Mouse (Mus musculus): Measurements from ENCODE around the gene Camk1d. TPM values are rescaled to one million over a fixed set of nuclear protein-coding genes. Genes with fewer than 3 reads are reported as not detected.

Camk1d gene
- total and polyA plus RNA-seq, 3 experiments: 4.6 to 12.4 (median 4.8) TPM

GRCm38 (mm10) chr2:5288593-5288992 is 425.7 kb downstream of the Camk1d start:
- no peaks in the 10 kb centered on the region for H3K36me3 ChIP-seq (replicated peaks in 1 of 2; ENCODE audit: control insufficient read depth in 1 of 2, insufficient read depth in 1 of 2, low read length in 1 of 2)
- H3K27ac ChIP-seq (ENCODE audit: insufficient read depth, low read depth): no peak overlapping the region
- DNase-seq (ENCODE audit: extremely low read depth): no peak
- no peak overlapping the region for H3K4me3 ChIP-seq (replicated peaks in 1 of 3; ENCODE audit: low read depth in 2 of 3, low read length in 2 of 3, poor library complexity in 1 of 3)
- H3K4me1 ChIP-seq (ENCODE audit: control insufficient read depth in 1 of 2, insufficient read depth in 2 of 2): peaks cover 12 to 31% of the 10 kb centered on the region in 2 experiments
- no peaks in the 10 kb centered on the region for H3K79me2 ChIP-seq (replicated peaks; ENCODE audit: control insufficient read depth, extremely low read depth, insufficient read depth, poor library complexity, severe bottlenecking)
- no peaks in the 10 kb centered on the region for H3K27me3 ChIP-seq (replicated peaks)
- no peak overlapping the region for H3K4me2 ChIP-seq (ENCODE audit: insufficient read depth, low read depth, poor library complexity, severe bottlenecking)
- H3K9ac ChIP-seq (ENCODE audit: insufficient read depth, low read depth): no peak overlapping the region
- dilution Hi-C loops (cut with MboI; ENCODE audit: extremely low pct_ligation_motif_present, extremely low pct_unique_long_range_greater_than_20kb, low sequenced_read_pairs) (no loop called here), in situ Hi-C loops (cut with MboI; ENCODE audit: low pct_ligation_motif_present, low pct_unique_long_range_greater_than_20kb, low sequenced_read_pairs) (no loop called here)
- H3K9me3 ChIP-seq (replicated peaks; ENCODE audit: low read length): peaks cover 5% of the 10 kb centered on the region
- TF ChIP-seq MAZ (IDR thresholded peaks at IDR 0.05; ENCODE audit: low read depth, low read length) (no peak), ZKSCAN1 (IDR thresholded peaks at IDR 0.05; ENCODE audit: borderline replicate concordance, low read depth, low read length) (no peak), IRF4 (IDR thresholded peaks at IDR 0.05; ENCODE audit: low read depth, low read length) (no peak), JUN (IDR thresholded peaks at IDR 0.05; ENCODE audit: insufficient read depth, low read depth, low read length) (no peak), E2F4 (IDR thresholded peaks at IDR 0.05; ENCODE audit: insufficient replicate concordance, low read depth, low read length) (no peak), ZNF384 (IDR thresholded peaks at IDR 0.05; ENCODE audit: low read depth, low read length) (no peak), USF1 (IDR thresholded peaks at IDR 0.05; ENCODE audit: low read depth, low read length) (no peak), RCOR1 (conservative IDR thresholded peaks at IDR 0.05; ENCODE audit: low read depth, low read length) (no peak), ETS1 (conservative IDR thresholded peaks at IDR 0.05; ENCODE audit: low read depth, low read length) (no peak), USF2 (conservative IDR thresholded peaks at IDR 0.05; ENCODE audit: low read depth, low read length) (no peak), NELFE (IDR thresholded peaks at IDR 0.05; ENCODE audit: low read depth, low read length) (no peak), ZC3H11A (IDR thresholded peaks at IDR 0.05; ENCODE audit: low read depth, low read length) (no peak), TBP (conservative IDR thresholded peaks at IDR 0.05; ENCODE audit: low read depth, low read length) (no peak), CHD2 (IDR thresholded peaks at IDR 0.05; ENCODE audit: low read length) (no peak), SMC3 (IDR thresholded peaks at IDR 0.05; ENCODE audit: low read depth, low read length) (no peak)

DNA sequence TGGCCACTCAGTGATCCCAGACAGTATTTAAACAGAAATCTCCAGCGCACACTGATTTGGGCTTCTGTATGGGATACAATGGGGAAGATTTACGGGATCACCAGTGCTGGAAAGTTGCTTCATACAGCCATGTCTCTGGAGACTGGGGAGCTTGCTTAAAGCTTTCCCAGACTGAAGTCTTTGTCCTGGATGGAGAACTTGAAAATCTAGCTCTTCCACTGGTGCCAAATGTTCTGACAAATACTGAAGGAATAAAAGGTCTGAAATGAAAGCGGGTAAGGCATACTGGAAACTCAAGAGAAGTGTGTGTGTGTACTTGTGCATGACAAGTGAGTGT is 427.3 kb downstream of the Camk1d start:
- H3K79me2 ChIP-seq (replicated peaks; ENCODE audit: control insufficient read depth, extremely low read depth, insufficient read depth, poor library complexity, severe bottlenecking): no peaks in the 10 kb centered on the region
- TF ChIP-seq UBTF (IDR thresholded peaks at IDR 0.05; ENCODE audit: low read depth, low read length): 0 out of 2 replicates have a peak, but pooled peaks have one; percentile 4
- TF ChIP-seq PAX5 (IDR thresholded peaks at IDR 0.05; ENCODE audit: low read length): no peak
- TF ChIP-seq CHD2 (IDR thresholded peaks at IDR 0.05; ENCODE audit: low read length): no peak
- no peak for TF ChIP-seq RCOR1 (conservative IDR thresholded peaks at IDR 0.05; ENCODE audit: low read depth, low read length)
- no peak overlapping the region for H3K4me2 ChIP-seq (ENCODE audit: insufficient read depth, low read depth, poor library complexity, severe bottlenecking)
- H3K27ac ChIP-seq (ENCODE audit: insufficient read depth, low read depth): no peak overlapping the region
- peaks cover 12 to 41% of the 10 kb centered on the region in 2 experiments for H3K4me1 ChIP-seq (ENCODE audit: control insufficient read depth in 1 of 2, insufficient read depth in 2 of 2)
- peaks cover 5% of the 10 kb centered on the region for H3K9me3 ChIP-seq (replicated peaks; ENCODE audit: low read length)
- no peak overlapping the region for H3K4me3 ChIP-seq (replicated peaks in 1 of 3; ENCODE audit: low read depth in 2 of 3, low read length in 2 of 3, poor library complexity in 1 of 3)
- DNase-seq (ENCODE audit: extremely low read depth): no peak
- H3K9ac ChIP-seq (ENCODE audit: insufficient read depth, low read depth): no peak overlapping the region
- H3K27me3 ChIP-seq (replicated peaks): no peaks in the 10 kb centered on the region
- in situ Hi-C loops (cut with MboI; ENCODE audit: low pct_ligation_motif_present, low pct_unique_long_range_greater_than_20kb, low sequenced_read_pairs) (no loop called here), dilution Hi-C loops (cut with MboI; ENCODE audit: extremely low pct_ligation_motif_present, extremely low pct_unique_long_range_greater_than_20kb, low sequenced_read_pairs) (no loop called here)
- no peaks in the 10 kb centered on the region for H3K36me3 ChIP-seq (replicated peaks in 1 of 2; ENCODE audit: control insufficient read depth in 1 of 2, insufficient read depth in 1 of 2, low read length in 1 of 2)
